Comparison of ENCODE assay signal across 8 mouse cellular contexts in genomic region chr1:131867093-131867945, GRCm38 (mm10). TPM values are rescaled to one million over a fixed set of nuclear protein-coding genes. Genes with fewer than 3 reads are reported as not detected.
A peak's percentile ranks its signal among the peaks of the same experiment; 100 is the strongest.
DNase-seq lines count a peak whose midpoint lies in the region; ATAC-seq and TF ChIP-seq lines count a peak whose summit lies in the region.

TSS of gene Rab29 (plus strand) at chr1:131867224.

- peaks cover 9% of the 10 kb centered on the region for H3K4me1 ChIP-seq in hindbrain, embryonic 10.5 days (replicated peaks)
- H3K4me1 ChIP-seq in lung, postnatal 0 days (ENCODE audit: insufficient read depth, low read depth, low read length) = 0 out of 2 replicates have a peak, but pooled peaks cover 4% of the 10 kb centered on the region

- ATAC-seq in frontal cortex, adult (ENCODE audit: low TSS enrichment) = peak; percentile 100
- ATAC-seq in lung, postnatal 0 days = peak; percentile 98

- no peak for TF ChIP-seq EP300 in lung, postnatal 0 days (IDR thresholded peaks at IDR 0.05)

- H3K9ac ChIP-seq in lung, postnatal 0 days (replicated peaks; ENCODE audit: low read depth) = peak within 1 kb of the TSS; percentile 46

- peak within 1 kb of the TSS; percentile 90 for H3K4me2 ChIP-seq in lung, postnatal 0 days (replicated peaks; ENCODE audit: low read depth, low read length)

- no peaks in the 10 kb centered on the region for H3K9me3 ChIP-seq in hindbrain, embryonic 10.5 days
- H3K9me3 ChIP-seq in lung, postnatal 0 days (ENCODE audit: low read length) = no peaks in the 10 kb centered on the region

- peak; percentile 96 for DNase-seq in MEL-GATA-1-ER (ENCODE audit: extremely low read depth, low read depth)
- DNase-seq in cerebellum, adult 9-10 months = peak; percentile 78
- DNase-seq in hindbrain, embryonic 10.5 days (ENCODE audit: low spot score) = peak; percentile 89
- peak; percentile 93 for DNase-seq in layer of hippocampus, adult 9-11 months
- DNase-seq in lung, postnatal 0 days (ENCODE audit: low spot score) = peak; percentile 98
- peak; percentile 83 for DNase-seq in ovary, postnatal 14 days (ENCODE audit: low spot score)
- DNase-seq in thymus, postnatal 14 days = peak; percentile 92

- peak; percentile 95 for TF ChIP-seq CTCF in lung, postnatal 0 days (IDR thresholded peaks at IDR 0.05)

- peaks cover 13% of the 10 kb centered on the region for H3K27me3 ChIP-seq in hindbrain, embryonic 10.5 days (ENCODE audit: insufficient read depth, poor library complexity, severe bottlenecking)
- H3K27me3 ChIP-seq in lung, postnatal 0 days (replicated peaks; ENCODE audit: insufficient read depth, low read length) = no peaks in the 10 kb centered on the region

- peak within 1 kb of the TSS; percentile 57 for H3K4me3 ChIP-seq in hindbrain, embryonic 10.5 days
- H3K4me3 ChIP-seq in lung, postnatal 0 days (ENCODE audit: low read depth, low read length) = peak within 1 kb of the TSS; percentile 60

- no peaks in the 10 kb centered on the region for H3K36me3 ChIP-seq in hindbrain, embryonic 10.5 days
- no peaks in the 10 kb centered on the region for H3K36me3 ChIP-seq in lung, postnatal 0 days (ENCODE audit: insufficient read depth, low read length)

- peak within 1 kb of the TSS; percentile 56 for H3K27ac ChIP-seq in hindbrain, embryonic 10.5 days
- peak within 1 kb of the TSS; percentile 22; the same call in 1 of the 2 replicates for H3K27ac ChIP-seq in lung, postnatal 0 days (ENCODE audit: low read length)

- 1% methylated on average over 46 of the region's 46 CpGs for WGBS in hindbrain, embryonic 10.5 days
- under 1% methylated on average over 46 of the region's 46 CpGs for WGBS in lung, postnatal 0 days

RNA-seq across cellular contexts. Expression of gene Rab29, which starts in this region (rescaled TPM):
- 9.2 and 10.8 TPM in 2 replicates for polyA plus RNA-seq in hindbrain, embryonic 10.5 days (2016; fragmentation: Nextera tagmentation; extraction: Ambion mirVana)
- polyA plus RNA-seq in lung, postnatal 0 days (2015; fragmentation: Nextera tagmentation; extraction: Ambion mirVana) = 23.1 and 26.3 TPM in 2 replicates

Comparison
In these comparisons a context has a peak if more than half of its experiments do, and no peak if none do; other contexts are left out.
1. Peak in every context shown above with its lines: DNase-seq, ATAC-seq, H3K4me3 ChIP-seq and H3K27ac ChIP-seq.